Mouse (Mus musculus) liver, adult 2 months (tissue): ENCODE results near the gene Olfr747.

Experiments
- CTCF ChIP-seq: fragments of 200-500 bp; IDR thresholded peaks from 2 replicates; pipeline ENCODE4 v1.5.1; 2011; ENCODE audit warnings: low read depth, low read length, control low read depth
- POLR2A ChIP-seq: fragments of 200-500 bp; IDR thresholded peaks from 2 replicates; pipeline ENCODE4 v1.6.1; 2011; ENCODE audit warnings: low read length, control low read depth; ENCODE audit not compliant: insufficient read depth; ENCODE audit errors: extremely low read depth

GRCm38 (mm10) chr14:50740334-50740733 is 47.3 kb upstream of the Olfr747 start:
- TF ChIP-seq CTCF (no peak), POLR2A (no peak)
